Mouse (Mus musculus) forebrain, embryonic 16.5 days (tissue): ENCODE measurements around the gene E030018B13Rik. TPM values are rescaled to one million over a fixed set of nuclear protein-coding genes. Genes with fewer than 3 reads are reported as not detected.

ENCODE experiments used
- ATAC-seq: fragments of 200-750 bp; cut with Nextera tagmentation; 2 replicates; pipeline ENCODE4 v1.8.0; 2017; ENCODE audit warnings: mild to moderate bottlenecking, moderate library complexity
- H3K27ac ChIP-seq: fragments of 300-500 bp; sonication (generic); 2 replicates; pipeline ENCODE4 v1.5.1; 2014; ENCODE audit warnings: low read length, control low read depth
- H3K27me3 ChIP-seq: fragments of 300-500 bp; sonication (generic); replicated peaks from 2 replicates; pipeline ENCODE4 v1.6.1; 2014; ENCODE audit warnings: low read length; ENCODE audit not compliant: control insufficient read depth, insufficient read depth
- H3K36me3 ChIP-seq: fragments of 300-500 bp; sonication (generic); 2 replicates; pipeline ENCODE4 v1.6.1; 2014; ENCODE audit not compliant: control insufficient read depth, insufficient read depth
- H3K4me1 ChIP-seq: fragments of 300-500 bp; sonication (generic); replicated peaks from 2 replicates; pipeline ENCODE4 v1.6.1; 2014; ENCODE audit warnings: low read length; ENCODE audit not compliant: control insufficient read depth, insufficient read depth
- H3K4me2 ChIP-seq: fragments of 300-500 bp; sonication (generic); 2 replicates; pipeline ENCODE4 v1.6.1; 2014; ENCODE audit warnings: mild to moderate bottlenecking, low read length, control low read depth
- H3K4me3 ChIP-seq: fragments of 300-500 bp; sonication (generic); replicated peaks from 2 replicates; pipeline ENCODE4 v1.5.1; 2014; ENCODE audit warnings: mild to moderate bottlenecking, low read length, control low read depth
- H3K9ac ChIP-seq: fragments of 300-500 bp; sonication (generic); replicated peaks from 2 replicates; pipeline ENCODE4 v1.6.1; 2014; ENCODE audit warnings: low read depth, low read length, control low read depth
- H3K9me3 ChIP-seq: fragments of 300-500 bp; sonication (generic); 2 replicates; pipeline ENCODE4 v1.6.1; 2016; ENCODE audit warnings: low read length; ENCODE audit not compliant: control insufficient read depth
- WGBS: fragments of 180-500 bp; shearing (Covaris S2); extraction: QIAGEN DNeasy Blood & Tissue Kit; methylation state at CpG from one replicate; pipeline ENCODE4 v1.1.7; 2014; 5-methylcytosine and 5-hydroxymethylcytosine counted together
- polyA plus RNA-seq: library from polyadenylated mRNA; unstranded; fragments of >200 nt; fragmentation: Nextera tagmentation; extraction: Ambion mirVana; gene quantifications from 2 replicates; pipeline ENCODE4 v1.2.1, GENCODE M21; 2015

E030018B13Rik gene
- polyA plus RNA-seq, 1 experiment from 2014 or later, result 0.35 TPM

- H3K9me3 ChIP-seq, result no peaks in the 10 kb centered on the region
- no peak overlapping the region for H3K9ac ChIP-seq
- 44% methylated on average over 10 of the region's 10 CpGs for WGBS
- peaks cover 15% of the 10 kb centered on the region for H3K4me1 ChIP-seq
- H3K4me3 ChIP-seq, result no peak overlapping the region
- H3K27ac ChIP-seq, result peak overlapping the region; percentile 62
- H3K4me2 ChIP-seq, result no peak overlapping the region
- no peaks in the 10 kb centered on the region for H3K36me3 ChIP-seq
- ATAC-seq, result peak; percentile 87
- H3K27me3 ChIP-seq, result no peaks in the 10 kb centered on the region
Measured at GRCm38 (mm10) chr7:63950931-63951607, 34.4 kb downstream of the E030018B13Rik start.

DNA sequence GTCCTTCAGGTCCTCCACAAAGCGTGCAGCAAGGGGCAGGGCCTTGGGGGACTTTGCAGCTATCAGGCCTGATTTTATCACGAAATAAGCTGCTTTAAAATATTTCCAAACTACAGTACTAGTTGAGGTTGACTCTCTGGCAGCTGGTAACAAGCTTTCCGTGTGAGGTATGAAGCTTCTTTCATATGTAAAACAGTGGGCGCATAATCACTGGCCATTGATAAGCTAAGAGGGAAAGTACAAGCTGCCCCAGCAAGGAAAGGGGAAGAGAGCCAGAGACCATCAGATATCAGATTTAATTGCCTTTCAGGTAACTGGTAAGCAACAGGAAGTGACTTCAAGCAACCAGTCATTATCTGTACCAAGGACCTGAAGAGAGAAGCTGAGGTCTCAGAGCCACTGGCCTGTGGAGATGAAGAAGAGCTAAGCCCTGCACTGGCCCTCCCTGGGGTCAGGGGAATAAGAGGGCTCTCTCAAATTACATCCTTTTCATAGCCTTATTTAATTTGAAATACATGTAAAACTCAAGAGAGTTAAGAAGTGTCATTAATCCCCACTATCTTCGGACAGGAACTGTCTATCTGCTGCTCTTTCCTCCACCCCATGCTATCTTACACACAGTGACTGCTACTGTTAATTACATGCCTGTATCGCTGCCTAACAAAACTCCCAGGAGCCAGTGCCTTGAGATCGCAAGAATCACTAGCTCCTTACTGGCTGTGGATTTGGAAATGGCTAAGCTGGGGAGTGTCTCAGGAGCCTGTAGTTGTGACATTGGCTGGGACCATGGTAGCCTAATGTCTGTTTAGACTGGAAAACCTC lies 35.6 kb downstream of the E030018B13Rik start:
- WGBS, result 22% methylated on average over 7 of the region's 7 CpGs
- H3K27ac ChIP-seq, result no peak overlapping the region

GRCm38 (mm10) chr7:63955440-63955839 lies 38.8 kb downstream of the E030018B13Rik start:
- H3K4me3 ChIP-seq, result no peak overlapping the region
- H3K9me3 ChIP-seq, result no peaks in the 10 kb centered on the region
- H3K4me2 ChIP-seq, result no peak overlapping the region
- no peaks in the 10 kb centered on the region for H3K27me3 ChIP-seq
- ATAC-seq, result no peak
- WGBS, result 93% methylated on average over 2 of the region's 2 CpGs
- no peak overlapping the region for H3K9ac ChIP-seq
- no peak overlapping the region for H3K27ac ChIP-seq
- H3K36me3 ChIP-seq, result no peaks in the 10 kb centered on the region
- H3K4me1 ChIP-seq, result peaks cover 42% of the 10 kb centered on the region

More for the DNA sequence above, 35.6 kb downstream of the E030018B13Rik start:
- H3K9me3 ChIP-seq, result no peaks in the 10 kb centered on the region
- H3K36me3 ChIP-seq, result no peaks in the 10 kb centered on the region
- no peaks in the 10 kb centered on the region for H3K27me3 ChIP-seq
- no peak for ATAC-seq
- no peak overlapping the region for H3K4me2 ChIP-seq
- H3K4me1 ChIP-seq, result peaks cover 25% of the 10 kb centered on the region
- H3K4me3 ChIP-seq, result no peak overlapping the region
- no peak overlapping the region for H3K9ac ChIP-seq

- 58% methylated on average over 14 of the region's 14 CpGs for WGBS
- Histone ChIP-seq H3K9me3 (no peaks in the 10 kb centered on the region), H3K9ac (0 out of 2 replicates have a peak overlapping the region, but pooled peaks have one; percentile 5), H3K27me3 (no peaks in the 10 kb centered on the region), H3K4me3 (no peak overlapping the region), H3K27ac (peak overlapping the region; percentile 91), H3K4me2 (no peak overlapping the region), H3K4me1 (peaks cover 37% of the 10 kb centered on the region), H3K36me3 (no peaks in the 10 kb centered on the region)
- no peak for ATAC-seq
Measured at GRCm38 (mm10) chr7:63956138-63956823, 39.6 kb downstream of the E030018B13Rik start.

- peak overlapping the region; percentile 91 for H3K27ac ChIP-seq
- H3K4me2 ChIP-seq, result peak overlapping the region; percentile 12; the same call in 1 of the 2 replicates
- H3K9me3 ChIP-seq, result no peaks in the 10 kb centered on the region
- peak overlapping the region; percentile 43 for H3K9ac ChIP-seq
- no peaks in the 10 kb centered on the region for H3K27me3 ChIP-seq
- peaks cover 30% of the 10 kb centered on the region for H3K4me1 ChIP-seq
- ATAC-seq, result peak; percentile 84
- no peaks in the 10 kb centered on the region for H3K36me3 ChIP-seq
- no peak overlapping the region for H3K4me3 ChIP-seq
- WGBS, result 5% methylated on average over 16 of the region's 16 CpGs
Measured at GRCm38 (mm10) chr7:63956981-63957713, 40.5 kb downstream of the E030018B13Rik start.

GRCm38 (mm10) chr7:63957872-63958640 lies 41.4 kb downstream of the E030018B13Rik start:
- peak; percentile 71 for ATAC-seq
- Histone ChIP-seq H3K9ac (peak overlapping the region; percentile 43; the same call in 1 of the 2 replicates), H3K9me3 (no peaks in the 10 kb centered on the region), H3K27ac (peak overlapping the region; percentile 91), H3K36me3 (no peaks in the 10 kb centered on the region), H3K4me2 (peak overlapping the region; percentile 8; the same call in 1 of the 2 replicates), H3K4me3 (no peak overlapping the region), H3K27me3 (no peaks in the 10 kb centered on the region), H3K4me1 (peaks cover 27% of the 10 kb centered on the region)
- WGBS, result 34% methylated on average over 12 of the region's 12 CpGs

DNA sequence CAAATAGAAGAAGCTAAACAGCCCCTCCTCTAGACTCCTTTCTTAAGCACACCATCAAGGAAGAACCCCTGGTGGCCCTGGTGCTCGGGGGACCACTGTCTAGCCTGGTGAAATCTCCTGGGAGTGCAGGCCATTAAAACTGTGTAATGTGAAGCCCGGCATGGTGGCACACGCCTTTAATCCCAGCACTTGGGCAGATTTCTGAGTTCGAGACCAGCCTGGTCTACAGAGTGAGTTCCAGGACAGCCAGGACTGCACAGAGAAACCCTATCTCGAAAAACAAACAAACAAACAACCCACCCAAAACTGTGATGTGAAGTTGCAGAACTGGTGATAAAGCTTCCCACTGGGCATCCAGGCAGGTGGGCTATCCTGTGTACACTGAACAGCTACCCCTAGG lies 47.0 kb downstream of the E030018B13Rik start:
- 82% methylated on average over 5 of the region's 5 CpGs for WGBS
- Histone ChIP-seq H3K9ac (no peak overlapping the region), H3K9me3 (no peaks in the 10 kb centered on the region), H3K4me1 (peaks cover 13% of the 10 kb centered on the region), H3K27ac (no peak overlapping the region), H3K4me3 (no peak overlapping the region), H3K4me2 (no peak overlapping the region), H3K27me3 (no peaks in the 10 kb centered on the region), H3K36me3 (no peaks in the 10 kb centered on the region)
- ATAC-seq, result no peak

DNA sequence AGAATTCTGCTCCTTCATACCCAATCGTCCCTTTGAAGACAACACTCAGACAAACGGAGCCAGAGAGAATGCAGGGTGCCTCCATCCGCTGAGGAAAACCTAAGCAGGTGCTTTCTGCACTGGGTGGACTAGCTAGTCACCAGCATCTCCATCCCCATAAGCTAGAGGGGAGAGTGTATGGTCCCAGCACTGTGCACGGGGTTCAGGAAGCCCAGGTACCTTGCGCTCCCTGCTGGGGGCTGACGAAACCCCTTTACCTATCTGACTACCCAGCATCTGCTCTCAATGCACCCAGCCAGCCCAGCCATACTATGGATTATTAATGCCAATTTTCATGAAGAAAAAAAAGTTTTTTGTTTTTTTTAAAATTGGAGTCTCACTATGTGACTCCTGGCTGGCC lies 47.5 kb downstream of the E030018B13Rik start:
- H3K9ac ChIP-seq, result no peak overlapping the region
- H3K4me1 ChIP-seq, result peaks cover 9% of the 10 kb centered on the region
- no peak overlapping the region for H3K27ac ChIP-seq
- WGBS, result 78% methylated on average over 6 of the region's 6 CpGs
- H3K4me2 ChIP-seq, result no peak overlapping the region
- ATAC-seq, result no peak
- H3K9me3 ChIP-seq, result no peaks in the 10 kb centered on the region
- H3K36me3 ChIP-seq, result no peaks in the 10 kb centered on the region
- H3K4me3 ChIP-seq, result no peak overlapping the region
- H3K27me3 ChIP-seq, result no peaks in the 10 kb centered on the region
